Mouse (Mus musculus): ENCODE results near the gene Tmc8. TPM values are rescaled to one million over a fixed set of nuclear protein-coding genes. Genes with fewer than 3 reads are reported as not detected.
"Not testable (repeated sequence)": the region's sequence is repeated elsewhere in the genome, so short reads cannot be mapped to it uniquely, and the experiment has no call there.

Tmc8 gene
- polyA plus RNA-seq, 1 experiment, result 39.5 TPM

- Histone ChIP-seq H3K9me3 (ENCODE audit: control insufficient read depth, low read length) (no peaks in the 10 kb centered on the region), H3K4me3 (replicated peaks) (no peak overlapping the region), H3K27me3 (ENCODE audit: control insufficient read depth) (no peaks in the 10 kb centered on the region), H3K4me1 (ENCODE audit: control insufficient read depth) (peaks cover 86% of the 10 kb centered on the region), H3K36me3 (ENCODE audit: control insufficient read depth) (peaks cover 100% of the 10 kb centered on the region)
- no peak for TF ChIP-seq TAL1 (IDR thresholded peaks at IDR 0.05; ENCODE audit: low read length)
- no peak for TF ChIP-seq GATA1 (IDR thresholded peaks at IDR 0.05; ENCODE audit: low read length)
Measured at GRCm38 (mm10) chr11:117814704-117815366, 33.0 kb downstream of the Tmc8 start.

- peaks cover 82% of the 10 kb centered on the region for H3K4me1 ChIP-seq (ENCODE audit: control insufficient read depth)
- H3K36me3 ChIP-seq (ENCODE audit: control insufficient read depth), result peaks cover 100% of the 10 kb centered on the region
Measured at GRCm38 (mm10) chr11:117815850-117816249, 34.0 kb downstream of the Tmc8 start.

GRCm38 (mm10) chr11:117816389-117816996 lies 34.6 kb downstream of the Tmc8 start:
- Histone ChIP-seq H3K9me3 (ENCODE audit: control insufficient read depth, low read length) (no peaks in the 10 kb centered on the region), H3K4me1 (ENCODE audit: control insufficient read depth) (peaks cover 82% of the 10 kb centered on the region), H3K27me3 (ENCODE audit: control insufficient read depth) (no peaks in the 10 kb centered on the region), H3K4me3 (replicated peaks) (no peak overlapping the region), H3K36me3 (ENCODE audit: control insufficient read depth) (peaks cover 100% of the 10 kb centered on the region)
- TF ChIP-seq GATA1 (IDR thresholded peaks at IDR 0.05; ENCODE audit: low read length) (no peak), TAL1 (IDR thresholded peaks at IDR 0.05; ENCODE audit: low read length) (no peak)

More at GRCm38 (mm10) chr11:117815850-117816249, 34.0 kb downstream of the Tmc8 start:
- H3K4me3 ChIP-seq (replicated peaks); H3K27me3 ChIP-seq (ENCODE audit: control insufficient read depth); H3K9me3 ChIP-seq (ENCODE audit: control insufficient read depth, low read length): not testable (repeated sequence)

GRCm38 (mm10) chr11:117819095-117819494 lies 37.2 kb downstream of the Tmc8 start:
- no peak overlapping the region for H3K4me3 ChIP-seq (replicated peaks)
- no peak for TF ChIP-seq TAL1 (IDR thresholded peaks at IDR 0.05; ENCODE audit: low read length)
- TF ChIP-seq GATA1 (IDR thresholded peaks at IDR 0.05; ENCODE audit: low read length), result no peak
- H3K27me3 ChIP-seq (ENCODE audit: control insufficient read depth), result no peaks in the 10 kb centered on the region
- H3K36me3 ChIP-seq (ENCODE audit: control insufficient read depth), result peaks cover 100% of the 10 kb centered on the region
- H3K9me3 ChIP-seq (ENCODE audit: control insufficient read depth, low read length), result no peaks in the 10 kb centered on the region
- H3K4me1 ChIP-seq (ENCODE audit: control insufficient read depth), result peaks cover 85% of the 10 kb centered on the region

GRCm38 (mm10) chr11:117820173-117820572 lies 38.3 kb downstream of the Tmc8 start:
- no peaks in the 10 kb centered on the region for H3K27me3 ChIP-seq (ENCODE audit: control insufficient read depth)
- H3K4me1 ChIP-seq (ENCODE audit: control insufficient read depth), result peaks cover 83% of the 10 kb centered on the region
- H3K4me3 ChIP-seq (replicated peaks), result no peak overlapping the region
- H3K36me3 ChIP-seq (ENCODE audit: control insufficient read depth), result peaks cover 94% of the 10 kb centered on the region
- no peaks in the 10 kb centered on the region for H3K9me3 ChIP-seq (ENCODE audit: control insufficient read depth, low read length)
- no peak for TF ChIP-seq TAL1 (IDR thresholded peaks at IDR 0.05; ENCODE audit: low read length)
- TF ChIP-seq GATA1 (IDR thresholded peaks at IDR 0.05; ENCODE audit: low read length), result no peak

GRCm38 (mm10) chr11:117821868-117822267 lies 40.0 kb downstream of the Tmc8 start:
- H3K27me3 ChIP-seq (ENCODE audit: control insufficient read depth), result no peaks in the 10 kb centered on the region

GRCm38 (mm10) chr11:117822728-117823241 lies 40.9 kb downstream of the Tmc8 start:
- Histone ChIP-seq H3K4me1 (ENCODE audit: control insufficient read depth) (peaks cover 91% of the 10 kb centered on the region), H3K27me3 (ENCODE audit: control insufficient read depth) (no peaks in the 10 kb centered on the region), H3K4me3 (replicated peaks) (no peak overlapping the region), H3K9me3 (ENCODE audit: control insufficient read depth, low read length) (no peaks in the 10 kb centered on the region), H3K36me3 (ENCODE audit: control insufficient read depth) (peaks cover 73% of the 10 kb centered on the region)
- TF ChIP-seq GATA1 (IDR thresholded peaks at IDR 0.05; ENCODE audit: low read length) (no peak), TAL1 (IDR thresholded peaks at IDR 0.05; ENCODE audit: low read length) (no peak)

More at GRCm38 (mm10) chr11:117821868-117822267, 40.0 kb downstream of the Tmc8 start:
- peaks cover 77% of the 10 kb centered on the region for H3K36me3 ChIP-seq (ENCODE audit: control insufficient read depth)
- peaks cover 89% of the 10 kb centered on the region for H3K4me1 ChIP-seq (ENCODE audit: control insufficient read depth)
- TF ChIP-seq GATA1 (IDR thresholded peaks at IDR 0.05; ENCODE audit: low read length), result no peak
- TF ChIP-seq TAL1 (IDR thresholded peaks at IDR 0.05; ENCODE audit: low read length), result no peak
- H3K4me3 ChIP-seq (replicated peaks), result no peak overlapping the region
- no peaks in the 10 kb centered on the region for H3K9me3 ChIP-seq (ENCODE audit: control insufficient read depth, low read length)

GRCm38 (mm10) chr11:117823411-117823810 lies 41.5 kb downstream of the Tmc8 start:
- H3K36me3 ChIP-seq (ENCODE audit: control insufficient read depth), result peaks cover 67% of the 10 kb centered on the region
- H3K4me3 ChIP-seq (replicated peaks), result peak overlapping the region; percentile 86
- TF ChIP-seq TAL1 (IDR thresholded peaks at IDR 0.05; ENCODE audit: low read length) (no peak), GATA1 (IDR thresholded peaks at IDR 0.05; ENCODE audit: low read length) (no peak)
- H3K27me3 ChIP-seq (ENCODE audit: control insufficient read depth), result no peaks in the 10 kb centered on the region
- no peaks in the 10 kb centered on the region for H3K9me3 ChIP-seq (ENCODE audit: control insufficient read depth, low read length)
- peaks cover 92% of the 10 kb centered on the region for H3K4me1 ChIP-seq (ENCODE audit: control insufficient read depth)

GRCm38 (mm10) chr11:117824060-117824969 lies 42.4 kb downstream of the Tmc8 start:
- no peaks in the 10 kb centered on the region for H3K9me3 ChIP-seq (ENCODE audit: control insufficient read depth, low read length)
- TF ChIP-seq TAL1 (IDR thresholded peaks at IDR 0.05; ENCODE audit: low read length) (no peak), GATA1 (IDR thresholded peaks at IDR 0.05; ENCODE audit: low read length) (no peak)
- H3K4me3 ChIP-seq (replicated peaks), result peak overlapping the region; percentile 86
- H3K27me3 ChIP-seq (ENCODE audit: control insufficient read depth), result no peaks in the 10 kb centered on the region
- peaks cover 60% of the 10 kb centered on the region for H3K36me3 ChIP-seq (ENCODE audit: control insufficient read depth)
- H3K4me1 ChIP-seq (ENCODE audit: control insufficient read depth), result peaks cover 92% of the 10 kb centered on the region

Measured in erythroblast, embryonic 14.5 days (primary cell).